Mouse (Mus musculus) hindbrain, embryonic 10.5 days (tissue): ENCODE results near the gene Gtf2i. TPM values are rescaled to one million over a fixed set of nuclear protein-coding genes. Genes with fewer than 3 reads are reported as not detected.

Experiments
- DNase-seq: peaks from one replicate; pipeline ENCODE4 v3.0.0-alpha.2; 2017; ENCODE audit warnings: low spot score
- H3K27ac ChIP-seq: fragments of 300-500 bp; sonication (generic); 2 replicates; pipeline ENCODE4 v1.5.1; 2016; ENCODE audit warnings: mild to moderate bottlenecking, moderate library complexity
- H3K27me3 ChIP-seq: fragments of 300-500 bp; sonication (generic); 2 replicates; pipeline ENCODE4 v1.6.1; 2016; ENCODE audit warnings: mild to moderate bottlenecking; ENCODE audit not compliant: poor library complexity, insufficient read depth, severe bottlenecking
- H3K36me3 ChIP-seq: fragments of 300-500 bp; sonication (generic); 2 replicates; pipeline ENCODE4 v1.6.1; 2016; ENCODE audit warnings: mild to moderate bottlenecking, moderate library complexity
- H3K4me1 ChIP-seq: fragments of 300-500 bp; sonication (generic); replicated peaks from 2 replicates; pipeline ENCODE4 v1.6.1; 2016; ENCODE audit warnings: mild to moderate bottlenecking
- H3K4me3 ChIP-seq: fragments of 300-500 bp; sonication (generic); 2 replicates; pipeline ENCODE4 v1.5.1; 2016; ENCODE audit warnings: mild to moderate bottlenecking, moderate library complexity
- H3K9me3 ChIP-seq: fragments of 300-500 bp; sonication (generic); 2 replicates; pipeline ENCODE4 v1.6.1; 2016; ENCODE audit warnings: mild to moderate bottlenecking, moderate library complexity
- WGBS: fragments of 180-500 bp; shearing (Covaris S2); methylation state at CpG from one replicate; pipeline ENCODE4 v1.1.7; 2016; 5-methylcytosine and 5-hydroxymethylcytosine counted together
- polyA plus RNA-seq: library from polyadenylated mRNA; unstranded; fragments of >200 nt; fragmentation: Nextera tagmentation; extraction: Ambion mirVana; gene quantifications from 2 replicates; pipeline ENCODE4 v1.2.1, GENCODE M21; 2016

Gtf2i gene
- polyA plus RNA-seq, 1 experiment from 2014 or later, result 189 TPM

- 90% methylated on average over 5 of the region's 5 CpGs for WGBS
- H3K36me3 ChIP-seq, result peaks cover 99% of the 10 kb centered on the region
These were observed 44.8 kb downstream of the Gtf2i start for GRCm38 (mm10) chr5:134269751-134270150.

DNA sequence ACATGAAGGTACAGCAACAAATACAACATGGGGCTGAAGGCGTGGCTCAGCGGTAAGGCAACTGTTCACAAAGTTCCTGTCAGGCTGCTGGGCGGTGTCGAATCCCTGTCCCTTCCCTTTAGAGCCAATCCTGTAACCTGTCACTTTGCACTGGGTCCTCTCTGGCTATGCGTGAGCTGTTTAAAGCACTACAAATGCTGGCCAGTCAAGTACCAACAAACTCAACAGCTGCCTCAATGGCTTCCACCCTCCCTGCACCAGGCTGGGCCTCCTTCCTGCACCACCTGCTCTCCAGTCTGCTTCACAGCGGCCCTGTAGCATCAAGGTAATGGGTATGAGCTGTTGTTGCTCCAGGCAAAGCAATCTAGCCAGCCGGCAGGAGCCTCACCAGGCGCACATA lies 45.8 kb downstream of the Gtf2i start:
- no peaks in the 10 kb centered on the region for H3K4me1 ChIP-seq
- H3K27me3 ChIP-seq, result no peaks in the 10 kb centered on the region
- no peak for DNase-seq
- no peak overlapping the region for H3K27ac ChIP-seq
- WGBS, result 98% methylated on average over 8 of the region's 8 CpGs
- H3K9me3 ChIP-seq, result no peaks in the 10 kb centered on the region
- peaks cover 100% of the 10 kb centered on the region for H3K36me3 ChIP-seq
- H3K4me3 ChIP-seq, result no peak overlapping the region

More at GRCm38 (mm10) chr5:134269751-134270150, 44.8 kb downstream of the Gtf2i start:
- DNase-seq, result no peak
- H3K27ac ChIP-seq, result no peak overlapping the region
- H3K4me3 ChIP-seq, result no peak overlapping the region
- H3K4me1 ChIP-seq, result no peaks in the 10 kb centered on the region
- no peaks in the 10 kb centered on the region for H3K27me3 ChIP-seq
- no peaks in the 10 kb centered on the region for H3K9me3 ChIP-seq

DNA sequence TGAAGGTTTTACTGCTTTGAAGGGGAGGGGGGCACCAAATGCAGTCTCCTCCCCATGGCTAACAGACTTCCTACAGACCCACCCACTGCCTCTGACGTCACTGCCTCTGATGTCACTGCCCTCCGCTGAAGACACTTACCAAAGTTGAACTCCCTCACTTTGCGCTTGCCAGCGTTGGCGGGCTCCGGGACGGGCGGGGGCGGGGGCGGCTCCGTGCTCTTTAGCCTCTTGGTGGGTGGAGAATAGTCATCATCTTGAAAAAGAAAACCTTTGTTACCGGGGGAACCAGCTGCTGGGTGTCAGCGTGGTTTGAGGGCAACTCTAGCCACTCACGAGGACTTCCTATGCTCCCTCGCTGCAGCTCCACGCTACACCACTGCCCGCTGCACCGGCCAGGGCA lies 48.2 kb downstream of the Gtf2i start:
- peaks cover 100% of the 10 kb centered on the region for H3K36me3 ChIP-seq
- H3K27ac ChIP-seq, result no peak overlapping the region
- DNase-seq, result no peak
- no peaks in the 10 kb centered on the region for H3K27me3 ChIP-seq
- H3K4me1 ChIP-seq, result no peaks in the 10 kb centered on the region
- H3K4me3 ChIP-seq, result no peak overlapping the region
- no peaks in the 10 kb centered on the region for H3K9me3 ChIP-seq
- WGBS, result 87% methylated on average over 18 of the region's 18 CpGs

DNA sequence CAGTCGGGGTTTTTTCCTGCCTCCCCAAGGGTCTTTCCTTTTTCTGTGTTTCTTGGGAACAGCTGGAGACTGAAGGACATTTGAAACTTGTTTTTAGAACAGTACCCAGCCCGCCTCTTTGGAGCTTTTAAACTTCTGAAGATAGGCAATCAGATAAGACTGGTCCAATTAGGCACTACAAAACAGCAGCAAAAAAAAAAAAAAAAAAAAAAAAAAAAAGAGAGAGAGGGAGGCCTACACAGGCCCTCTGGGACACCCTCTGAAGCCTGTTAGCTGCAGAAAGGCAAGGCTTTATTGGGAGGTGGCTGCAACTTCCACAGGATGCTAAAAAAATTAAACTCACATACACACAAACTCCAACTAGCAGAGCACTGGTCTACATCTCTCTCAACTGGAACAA lies 48.7 kb downstream of the Gtf2i start:
- no peaks in the 10 kb centered on the region for H3K27me3 ChIP-seq
- H3K4me3 ChIP-seq, result no peak overlapping the region
- peaks cover 100% of the 10 kb centered on the region for H3K36me3 ChIP-seq
- H3K4me1 ChIP-seq, result no peaks in the 10 kb centered on the region
- DNase-seq, result no peak
- WGBS, result 80% methylated on average over 2 of the region's 2 CpGs
- H3K9me3 ChIP-seq, result no peaks in the 10 kb centered on the region
- H3K27ac ChIP-seq, result no peak overlapping the region

DNA sequence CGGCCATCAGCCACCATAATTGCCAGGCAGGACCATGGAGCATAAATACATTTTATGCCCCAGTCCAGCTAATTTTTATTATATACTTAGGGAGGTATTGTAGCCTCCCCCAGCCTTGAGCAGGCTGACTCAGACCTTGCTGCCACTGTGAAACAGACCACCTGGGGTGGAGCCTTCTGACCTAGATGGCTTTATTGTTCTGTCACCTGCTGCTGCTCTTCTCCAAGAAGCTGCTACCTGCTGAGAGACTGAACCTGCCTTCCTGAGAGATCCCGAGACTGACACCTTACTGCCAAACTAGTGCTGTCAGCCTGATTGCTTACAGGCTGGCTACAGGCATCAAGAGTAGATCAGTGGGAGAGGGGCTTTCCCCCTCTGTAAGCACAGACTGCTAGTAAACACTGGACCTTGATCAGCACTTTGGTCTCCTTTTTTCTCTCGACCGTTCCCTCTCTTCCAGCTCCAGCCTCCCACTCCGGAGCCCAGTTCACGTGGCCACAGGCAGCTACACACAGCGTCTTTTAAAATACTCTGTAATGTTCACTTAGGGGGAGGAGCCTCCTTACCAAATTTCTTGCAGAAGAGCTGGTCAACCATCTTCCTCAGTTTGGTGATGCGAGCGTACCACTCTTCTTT lies 54.4 kb downstream of the Gtf2i start:
- Histone ChIP-seq H3K36me3 (peaks cover 99% of the 10 kb centered on the region), H3K27me3 (no peaks in the 10 kb centered on the region), H3K4me3 (no peak overlapping the region), H3K4me1 (no peaks in the 10 kb centered on the region), H3K9me3 (no peaks in the 10 kb centered on the region), H3K27ac (no peak overlapping the region)
- WGBS, result 90% methylated on average over 9 of the region's 9 CpGs
- DNase-seq, result no peak

GRCm38 (mm10) chr5:134258934-134259333 lies 55.6 kb downstream of the Gtf2i start:
- no peak for DNase-seq
- H3K36me3 ChIP-seq, result peaks cover 99% of the 10 kb centered on the region
- no peak overlapping the region for H3K4me3 ChIP-seq
- no peak overlapping the region for H3K27ac ChIP-seq
- H3K4me1 ChIP-seq, result no peaks in the 10 kb centered on the region
- H3K9me3 ChIP-seq, result no peaks in the 10 kb centered on the region
- H3K27me3 ChIP-seq, result no peaks in the 10 kb centered on the region
- WGBS, result 99% methylated on average over 2 of the region's 2 CpGs

GRCm38 (mm10) chr5:134258395-134258794 lies 56.2 kb downstream of the Gtf2i start:
- no peak overlapping the region for H3K27ac ChIP-seq
- DNase-seq, result no peak
- no peaks in the 10 kb centered on the region for H3K4me1 ChIP-seq
- H3K9me3 ChIP-seq, result no peaks in the 10 kb centered on the region
- 90% methylated on average over 4 of the region's 4 CpGs for WGBS
- H3K4me3 ChIP-seq, result no peak overlapping the region
- no peaks in the 10 kb centered on the region for H3K27me3 ChIP-seq
- H3K36me3 ChIP-seq, result peaks cover 99% of the 10 kb centered on the region

DNA sequence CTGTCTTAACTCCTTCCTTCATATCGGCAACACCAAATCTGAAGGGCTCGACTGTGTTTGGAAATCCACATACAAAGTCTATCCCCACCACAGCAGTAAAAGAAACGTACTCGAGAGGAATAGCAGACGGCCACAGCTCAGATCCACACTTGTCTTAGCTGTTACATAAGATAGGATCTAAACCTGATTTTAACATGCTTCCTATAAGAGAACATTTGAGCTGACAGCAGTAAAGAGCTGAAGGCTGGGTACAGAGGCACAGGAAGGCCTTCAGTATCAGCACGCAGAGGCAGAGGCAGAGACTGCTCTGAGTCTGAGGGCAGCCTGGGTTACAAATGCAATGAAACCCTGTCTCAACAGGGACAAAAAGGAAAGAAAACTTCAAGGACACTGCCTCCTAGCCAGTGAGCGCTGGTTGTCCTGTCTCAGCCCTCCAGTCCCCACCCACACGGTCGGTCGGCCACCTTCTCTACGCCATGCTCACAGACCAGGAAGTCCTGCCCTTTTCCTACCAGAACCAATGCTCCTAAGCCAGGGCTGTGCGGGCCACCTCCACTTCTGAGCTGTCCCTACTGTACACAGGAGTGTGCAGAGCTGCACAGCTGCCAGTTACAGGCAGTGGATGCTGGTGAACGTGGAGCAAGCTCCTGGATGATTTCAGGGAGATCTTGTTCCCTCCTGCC lies 57.1 kb downstream of the Gtf2i start:
- Histone ChIP-seq H3K4me1 (no peaks in the 10 kb centered on the region), H3K4me3 (no peak overlapping the region), H3K27me3 (no peaks in the 10 kb centered on the region), H3K9me3 (no peaks in the 10 kb centered on the region), H3K27ac (no peak overlapping the region), H3K36me3 (peaks cover 99% of the 10 kb centered on the region)
- DNase-seq, result no peak
- WGBS, result 91% methylated on average over 13 of the region's 13 CpGs

- WGBS, result 93% methylated on average over 10 of the region's 10 CpGs
- Histone ChIP-seq H3K4me3 (no peak overlapping the region), H3K4me1 (no peaks in the 10 kb centered on the region), H3K9me3 (no peaks in the 10 kb centered on the region), H3K36me3 (peaks cover 98% of the 10 kb centered on the region), H3K27ac (no peak overlapping the region), H3K27me3 (no peaks in the 10 kb centered on the region)
- DNase-seq, result no peak
These were observed 59.3 kb downstream of the Gtf2i start for GRCm38 (mm10) chr5:134255294-134255693.

- Histone ChIP-seq H3K4me1 (no peaks in the 10 kb centered on the region), H3K36me3 (peaks cover 97% of the 10 kb centered on the region), H3K27me3 (no peaks in the 10 kb centered on the region), H3K27ac (no peak overlapping the region), H3K4me3 (no peak overlapping the region), H3K9me3 (no peaks in the 10 kb centered on the region)
- no peak for DNase-seq
- WGBS, result 71% methylated on average over 3 of the region's 3 CpGs
These were observed 60.8 kb downstream of the Gtf2i start for GRCm38 (mm10) chr5:134253806-134254205.

- no peak for DNase-seq
- H3K27me3 ChIP-seq, result no peaks in the 10 kb centered on the region
- no peak overlapping the region for H3K27ac ChIP-seq
- H3K9me3 ChIP-seq, result no peaks in the 10 kb centered on the region
- WGBS, result 96% methylated on average over 4 of the region's 4 CpGs
- H3K4me3 ChIP-seq, result no peak overlapping the region
- H3K4me1 ChIP-seq, result no peaks in the 10 kb centered on the region
- H3K36me3 ChIP-seq, result peaks cover 98% of the 10 kb centered on the region
These were observed 63.5 kb downstream of the Gtf2i start for GRCm38 (mm10) chr5:134251083-134251482.

GRCm38 (mm10) chr5:134250601-134251000 lies 64.0 kb downstream of the Gtf2i start:
- H3K9me3 ChIP-seq, result no peaks in the 10 kb centered on the region
- 94% methylated on average over 3 of the region's 3 CpGs for WGBS
- H3K4me3 ChIP-seq, result no peak overlapping the region
- DNase-seq, result no peak
- H3K27me3 ChIP-seq, result no peaks in the 10 kb centered on the region
- H3K27ac ChIP-seq, result no peak overlapping the region
- no peaks in the 10 kb centered on the region for H3K4me1 ChIP-seq
- H3K36me3 ChIP-seq, result peaks cover 98% of the 10 kb centered on the region

DNA sequence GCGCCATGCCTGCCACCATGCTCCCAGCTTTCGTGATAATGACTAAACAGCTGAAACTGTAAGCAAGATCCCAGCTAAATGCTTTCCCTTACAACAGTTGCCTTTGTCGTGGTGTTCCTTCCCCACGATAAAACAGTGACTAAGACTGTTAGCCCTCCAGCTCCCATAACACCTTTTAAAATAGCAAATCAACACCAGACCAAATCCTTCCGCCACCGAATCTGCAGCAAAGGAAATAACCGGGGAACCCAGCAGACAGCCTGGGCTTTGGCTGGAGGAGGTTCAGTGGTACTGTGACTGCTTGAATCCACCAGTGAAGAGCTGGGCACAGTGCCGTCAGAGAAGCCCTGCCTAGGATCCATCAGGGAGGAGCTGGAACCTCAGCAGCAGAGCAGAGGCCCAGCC lies 65.3 kb downstream of the Gtf2i start:
- Histone ChIP-seq H3K27ac (no peak overlapping the region), H3K36me3 (peaks cover 98% of the 10 kb centered on the region), H3K4me3 (no peak overlapping the region), H3K4me1 (no peaks in the 10 kb centered on the region), H3K9me3 (no peaks in the 10 kb centered on the region), H3K27me3 (no peaks in the 10 kb centered on the region)
- DNase-seq, result no peak
- 94% methylated on average over 8 of the region's 8 CpGs for WGBS
